Mouse (Mus musculus) lung, adult 2 months (tissue): ENCODE measurements around the gene Macf1.

Experiments
- CTCF ChIP-seq: fragments of 200-500 bp; IDR thresholded peaks from 2 replicates; pipeline ENCODE4 v1.5.1; 2011; ENCODE audit warnings: mild to moderate bottlenecking, low read length, control low read depth; ENCODE audit not compliant: insufficient read depth
- POLR2A ChIP-seq: fragments of 200-500 bp; IDR thresholded peaks from 2 replicates; pipeline ENCODE4 v1.6.1; 2011; ENCODE audit warnings: low read depth, mild to moderate bottlenecking, control low read depth, low read length, borderline replicate concordance; ENCODE audit errors: extremely low read depth

- no peak for TF ChIP-seq CTCF
- TF ChIP-seq POLR2A: no peak
Measured at GRCm38 (mm10) chr4:123449304-123449703, 234.9 kb downstream of the Macf1 start.
